Mouse (Mus musculus): ENCODE data around the gene Ppp6c. TPM values are rescaled to one million over a fixed set of nuclear protein-coding genes. Genes with fewer than 3 reads are reported as not detected.
"Not testable (repeated sequence)": the region's sequence is repeated elsewhere in the genome, so short reads cannot be mapped to it uniquely, and the experiment has no call there.

Gene Ppp6c
- polyA plus RNA-seq (2016; fragmentation: Nextera tagmentation; extraction: Ambion mirVana): 72.2 and 76.8 TPM in 2 replicates

GRCm38 (mm10) chr2:39226019-39226640, at the start of gene Ppp6c:
TSS of gene Ppp6c (minus strand) at chr2:39226451.
- DNase-seq (ENCODE audit: extremely low spot score, low spot score): peak; percentile 94
- Histone ChIP-seq H3K36me3 (replicated peaks) (no peaks in the 10 kb centered on the region), H3K4me1 (peaks cover 22% of the 10 kb centered on the region), H3K4me3 (peak within 1 kb of the TSS; percentile 79), H3K9me3 (no peaks in the 10 kb centered on the region), H3K27ac (peak within 1 kb of the TSS; percentile 94), H3K27me3 (ENCODE audit: poor library complexity, severe bottlenecking) (no peaks in the 10 kb centered on the region)
- under 1% methylated on average over 56 of the region's 56 CpGs for WGBS

DNA sequence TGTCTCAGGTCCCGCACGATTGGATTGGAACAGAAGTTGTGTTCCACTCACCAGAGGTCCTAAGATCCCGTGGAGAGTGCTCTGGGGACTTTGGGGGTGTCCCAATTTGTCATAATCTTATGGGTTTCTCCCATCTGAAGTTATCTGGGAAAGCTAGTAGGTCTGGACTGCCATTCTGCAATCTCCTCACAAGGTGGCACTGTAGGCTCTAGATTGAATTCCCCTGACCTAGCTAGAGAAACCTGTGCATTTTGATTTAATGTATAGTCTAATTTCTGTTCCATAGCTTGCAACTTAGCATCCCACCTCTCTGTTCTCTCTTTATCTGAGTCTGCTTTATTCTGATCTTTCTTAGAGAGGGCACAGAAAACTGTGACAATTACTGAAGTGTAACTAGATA, 42.1 kb upstream of the Ppp6c start:
- H3K9me3 ChIP-seq: peaks cover 11% of the 10 kb centered on the region; the same call in 1 of the 2 replicates
- H3K36me3 ChIP-seq (replicated peaks): no peaks in the 10 kb centered on the region
- H3K27ac ChIP-seq: no peak overlapping the region
- no peak overlapping the region for H3K4me3 ChIP-seq
- no peaks in the 10 kb centered on the region for H3K4me1 ChIP-seq
- DNase-seq (ENCODE audit: extremely low spot score, low spot score): no peak
- no peaks in the 10 kb centered on the region for H3K27me3 ChIP-seq (ENCODE audit: poor library complexity, severe bottlenecking)
- 58% methylated on average over 3 of the region's 3 CpGs for WGBS

- not testable (repeated sequence) for H3K36me3 ChIP-seq (replicated peaks); H3K27ac ChIP-seq; H3K4me3 ChIP-seq; H3K4me1 ChIP-seq; H3K9me3 ChIP-seq; H3K27me3 ChIP-seq (ENCODE audit: poor library complexity, severe bottlenecking); DNase-seq (ENCODE audit: extremely low spot score, low spot score)
- 92% methylated on average over 11 of the region's 11 CpGs for WGBS
Observed at GRCm38 (mm10) chr2:39252275-39252674, 26.0 kb upstream of the Ppp6c start.

DNA sequence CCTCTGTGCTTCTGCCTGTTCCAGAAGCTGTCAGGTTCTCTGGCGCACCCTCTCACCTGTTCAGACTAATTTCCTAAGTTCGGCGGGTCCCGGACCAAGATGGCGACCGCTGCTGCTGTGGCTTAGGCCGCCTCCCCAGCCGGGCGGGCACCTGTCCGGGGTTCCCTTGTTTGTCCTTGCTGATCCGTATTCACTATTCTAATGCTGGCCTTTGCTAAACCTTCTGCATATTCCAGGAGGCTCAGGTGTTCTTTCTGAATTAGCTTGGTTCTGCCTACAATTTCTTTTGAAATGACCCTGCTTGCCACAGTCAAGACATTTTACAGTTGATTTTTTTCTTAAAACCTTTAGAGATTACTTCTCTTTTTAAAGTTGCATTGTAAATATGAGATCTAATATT, 20.6 kb upstream of the Ppp6c start:
- not testable (repeated sequence) for H3K27ac ChIP-seq; H3K9me3 ChIP-seq; H3K36me3 ChIP-seq (replicated peaks); H3K4me3 ChIP-seq; H3K4me1 ChIP-seq; DNase-seq (ENCODE audit: extremely low spot score, low spot score); H3K27me3 ChIP-seq (ENCODE audit: poor library complexity, severe bottlenecking)
- WGBS: 86% methylated on average over 10 of the region's 11 CpGs

GRCm38 (mm10) chr2:39226731-39227130, 480 bp upstream of the Ppp6c start:
- Histone ChIP-seq H3K4me3 (peak overlapping the region; percentile 79), H3K36me3 (replicated peaks) (no peaks in the 10 kb centered on the region), H3K27me3 (ENCODE audit: poor library complexity, severe bottlenecking) (no peaks in the 10 kb centered on the region), H3K27ac (peak overlapping the region; percentile 94), H3K4me1 (peaks cover 22% of the 10 kb centered on the region), H3K9me3 (no peaks in the 10 kb centered on the region)
- DNase-seq (ENCODE audit: extremely low spot score, low spot score): no peak
- WGBS: 29% methylated on average over 3 of the region's 3 CpGs

DNA sequence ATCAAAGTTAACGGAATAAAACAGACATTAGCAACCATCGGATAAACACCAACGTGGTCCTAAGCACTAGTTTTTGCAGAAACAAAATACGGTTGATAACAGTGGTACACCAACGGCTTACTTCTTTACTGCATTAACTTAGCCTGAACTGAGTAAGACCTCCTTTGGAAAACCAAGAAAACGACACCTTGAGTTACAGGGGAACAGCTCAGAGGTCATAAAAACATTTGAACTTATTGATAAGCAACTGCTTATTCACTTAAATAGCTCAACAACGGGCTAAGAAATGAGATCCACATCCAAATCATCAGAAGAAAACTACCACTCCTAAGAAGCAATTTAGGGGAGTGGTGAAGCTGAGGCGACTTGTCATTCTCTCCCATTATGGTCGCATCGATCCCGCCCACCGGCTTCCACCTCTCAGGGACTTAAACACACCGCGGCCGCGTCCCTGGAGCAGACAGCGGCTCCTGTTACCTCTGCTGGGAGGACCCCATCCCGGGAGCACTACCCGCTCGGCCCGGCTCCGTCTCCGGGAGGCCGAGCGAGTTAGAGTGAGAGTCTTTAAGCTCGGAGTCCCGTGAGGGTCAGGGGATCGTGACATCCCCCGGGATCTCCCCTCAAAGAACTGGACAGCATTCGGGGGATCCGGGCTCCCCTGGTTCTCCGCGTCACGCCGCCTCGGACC, 776 bp downstream of the Ppp6c start:
- DNase-seq (ENCODE audit: extremely low spot score, low spot score): peak; percentile 16
- peak overlapping the region; percentile 79 for H3K4me3 ChIP-seq
- H3K27ac ChIP-seq: peak overlapping the region; percentile 94
- H3K36me3 ChIP-seq (replicated peaks); H3K9me3 ChIP-seq; H3K27me3 ChIP-seq (ENCODE audit: poor library complexity, severe bottlenecking): not testable (repeated sequence)
- WGBS: 4% methylated on average over 36 of the region's 36 CpGs
- peaks cover 22% of the 10 kb centered on the region for H3K4me1 ChIP-seq

DNA sequence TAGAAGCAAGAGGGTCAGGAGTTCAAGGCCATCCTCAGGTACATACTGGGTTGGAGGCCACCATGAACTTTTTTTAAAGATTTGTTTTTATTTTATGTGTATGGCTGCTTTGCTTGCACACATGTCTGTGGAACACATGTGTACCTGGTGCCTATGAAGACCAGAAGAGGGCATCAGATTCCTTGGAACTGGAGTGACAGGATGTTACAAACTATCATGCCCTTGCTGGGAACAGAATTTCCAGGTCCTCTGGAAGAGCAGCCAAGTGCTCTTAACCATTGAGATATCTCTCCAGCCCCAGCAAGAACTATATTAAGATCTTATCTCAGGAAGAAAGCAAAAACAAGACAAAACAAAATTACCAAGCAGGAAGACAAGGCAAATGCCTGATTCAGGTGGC, 1.6 kb downstream of the Ppp6c start:
- Histone ChIP-seq H3K4me3 (peak overlapping the region; percentile 79), H3K27me3 (ENCODE audit: poor library complexity, severe bottlenecking) (no peaks in the 10 kb centered on the region), H3K27ac (no peak overlapping the region), H3K36me3 (replicated peaks) (no peaks in the 10 kb centered on the region), H3K4me1 (peaks cover 22% of the 10 kb centered on the region), H3K9me3 (no peaks in the 10 kb centered on the region)
- DNase-seq (ENCODE audit: extremely low spot score, low spot score): no peak

GRCm38 (mm10) chr2:39220010-39220409, 6.2 kb downstream of the Ppp6c start:
- WGBS: 91% methylated on average over 6 of the region's 6 CpGs

GRCm38 (mm10) chr2:39219034-39219433, 7.2 kb downstream of the Ppp6c start:
- H3K4me1 ChIP-seq: peaks cover 8% of the 10 kb centered on the region; the same call in 1 of the 2 replicates
- WGBS: 94% methylated on average over 3 of the region's 3 CpGs
- no peaks in the 10 kb centered on the region for H3K27me3 ChIP-seq (ENCODE audit: poor library complexity, severe bottlenecking)
- H3K9me3 ChIP-seq: no peaks in the 10 kb centered on the region
- no peak for DNase-seq (ENCODE audit: extremely low spot score, low spot score)
- no peak overlapping the region for H3K4me3 ChIP-seq
- no peaks in the 10 kb centered on the region for H3K36me3 ChIP-seq (replicated peaks)
- H3K27ac ChIP-seq: no peak overlapping the region

More at GRCm38 (mm10) chr2:39220010-39220409, 6.2 kb downstream of the Ppp6c start:
- no peak overlapping the region for H3K4me3 ChIP-seq
- no peak overlapping the region for H3K27ac ChIP-seq
- peaks cover 15% of the 10 kb centered on the region for H3K4me1 ChIP-seq
- H3K36me3 ChIP-seq (replicated peaks): no peaks in the 10 kb centered on the region
- no peaks in the 10 kb centered on the region for H3K9me3 ChIP-seq
- no peak for DNase-seq (ENCODE audit: extremely low spot score, low spot score)
- H3K27me3 ChIP-seq (ENCODE audit: poor library complexity, severe bottlenecking): no peaks in the 10 kb centered on the region

DNA sequence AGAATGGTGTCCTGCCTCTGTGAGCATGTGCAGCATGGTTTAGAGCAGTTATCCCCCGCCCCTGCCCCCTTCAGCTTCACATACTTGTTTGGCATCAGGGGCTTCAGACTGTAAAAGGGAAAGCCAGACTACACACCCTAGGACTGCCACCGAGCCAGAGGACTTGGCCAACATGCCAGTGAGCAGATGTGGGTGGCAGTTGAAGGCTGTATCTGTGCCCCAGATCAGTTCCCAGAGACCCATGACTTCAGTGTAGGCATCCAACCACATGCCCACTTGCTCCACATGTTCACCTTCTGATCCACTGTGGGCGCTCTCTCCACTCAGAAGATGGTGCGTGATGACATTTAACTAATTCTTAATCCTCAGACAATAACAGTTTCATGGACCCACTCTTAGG, 9.1 kb downstream of the Ppp6c start:
- 95% methylated on average over 4 of the region's 4 CpGs for WGBS
- no peak overlapping the region for H3K4me3 ChIP-seq
- peaks cover 15% of the 10 kb centered on the region; the same call in 1 of the 2 replicates for H3K4me1 ChIP-seq
- H3K27ac ChIP-seq: no peak overlapping the region
- H3K36me3 ChIP-seq (replicated peaks): no peaks in the 10 kb centered on the region
- no peaks in the 10 kb centered on the region for H3K27me3 ChIP-seq (ENCODE audit: poor library complexity, severe bottlenecking)
- DNase-seq (ENCODE audit: extremely low spot score, low spot score): no peak
- no peaks in the 10 kb centered on the region for H3K9me3 ChIP-seq

- no peak overlapping the region for H3K4me3 ChIP-seq
- no peak for DNase-seq (ENCODE audit: extremely low spot score, low spot score)
- no peaks in the 10 kb centered on the region for H3K9me3 ChIP-seq
- 96% methylated on average over 4 of the region's 4 CpGs for WGBS
- peaks cover 15% of the 10 kb centered on the region; the same call in 1 of the 2 replicates for H3K4me1 ChIP-seq
- no peak overlapping the region for H3K27ac ChIP-seq
- peaks cover 15% of the 10 kb centered on the region for H3K36me3 ChIP-seq (replicated peaks)
- no peaks in the 10 kb centered on the region for H3K27me3 ChIP-seq (ENCODE audit: poor library complexity, severe bottlenecking)
Observed at GRCm38 (mm10) chr2:39210738-39211137, 15.5 kb downstream of the Ppp6c start.

DNA sequence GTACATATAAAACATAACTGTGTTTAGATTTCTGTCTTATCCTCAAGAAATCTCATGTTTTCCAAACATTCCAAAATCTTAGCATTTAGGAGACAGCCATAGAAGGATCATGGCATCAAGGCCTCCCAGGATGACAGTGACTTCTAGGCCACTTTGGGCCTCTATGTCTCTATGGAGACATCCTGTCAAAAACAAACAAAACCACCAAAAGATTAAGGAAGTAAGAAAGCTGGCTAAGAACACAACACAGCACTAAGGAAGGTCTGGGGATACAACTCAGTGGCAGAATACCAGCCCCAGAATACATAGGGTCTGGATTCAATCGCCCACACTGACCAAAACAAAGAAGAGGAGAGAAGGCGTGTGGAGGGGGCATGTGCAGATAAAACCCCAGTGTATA, 22.9 kb downstream of the Ppp6c start:
- Histone ChIP-seq H3K27ac (no peak overlapping the region), H3K36me3 (replicated peaks) (peaks cover 50% of the 10 kb centered on the region), H3K4me1 (no peaks in the 10 kb centered on the region), H3K27me3 (ENCODE audit: poor library complexity, severe bottlenecking) (no peaks in the 10 kb centered on the region), H3K9me3 (no peaks in the 10 kb centered on the region), H3K4me3 (no peak overlapping the region)
- DNase-seq (ENCODE audit: extremely low spot score, low spot score): no peak
- WGBS: 93% methylated on average over 2 of the region's 2 CpGs

DNA sequence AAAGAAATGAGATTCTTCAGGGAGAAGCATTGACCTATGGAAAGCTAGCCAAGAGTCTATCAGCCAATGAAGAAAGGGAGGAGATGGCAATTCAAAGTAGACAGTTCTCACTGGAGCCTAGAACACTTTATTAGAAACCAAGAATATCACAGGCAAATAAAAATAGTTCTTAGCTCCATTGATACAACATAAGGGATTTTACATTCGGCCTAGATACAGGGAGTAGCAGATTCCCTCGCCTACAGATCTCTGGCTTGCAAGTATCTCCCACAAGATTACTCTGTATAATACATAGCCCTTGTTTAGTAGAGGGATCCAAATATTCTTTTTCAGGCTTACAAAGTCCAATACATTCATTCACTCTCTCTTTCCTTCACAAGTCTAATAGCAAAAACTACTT, 31.4 kb downstream of the Ppp6c start:
- WGBS: 92% methylated on average over 2 of the region's 2 CpGs
- no peak overlapping the region for H3K4me3 ChIP-seq
- H3K4me1 ChIP-seq: peaks cover 8% of the 10 kb centered on the region
- H3K27me3 ChIP-seq (ENCODE audit: poor library complexity, severe bottlenecking): no peaks in the 10 kb centered on the region
- no peak for DNase-seq (ENCODE audit: extremely low spot score, low spot score)
- peaks cover 30% of the 10 kb centered on the region for H3K36me3 ChIP-seq (replicated peaks)
- H3K27ac ChIP-seq: no peak overlapping the region
- no peaks in the 10 kb centered on the region for H3K9me3 ChIP-seq

Data from forebrain, embryonic 10.5 days (tissue).